Mouse (Mus musculus) heart, embryonic 14.5 days (tissue): ENCODE results near the gene Mylk3. TPM values are rescaled to one million over a fixed set of nuclear protein-coding genes. Genes with fewer than 3 reads are reported as not detected.

Experiments used
- ATAC-seq: fragments of 200-750 bp; cut with Nextera tagmentation; 2 replicates; pipeline ENCODE4 v1.8.0; 2017; ENCODE audit warnings: low read depth, moderate TSS enrichment; ENCODE audit not compliant: insufficient number of reproducible peaks, insufficient read depth, low FRiP score
- H3K27ac ChIP-seq, 2 experiments: fragments of 200-500 bp in 1 of 2; fragments of 300-500 bp in 1 of 2; sonication (generic) in 1 of 2; replicated peaks in 1 of 2; 2 replicates each; pipeline ENCODE4 v1.5.1; 2012 to 2014; ENCODE audit warnings: low read depth in 2 of 2, low read length in 2 of 2, control low read depth in 1 of 2, mild to moderate bottlenecking in 1 of 2, mixed read lengths in 1 of 2; ENCODE audit not compliant: control insufficient read depth in 1 of 2, insufficient read depth in 1 of 2
- H3K27me3 ChIP-seq: fragments of 300-500 bp; sonication (generic); 2 replicates; pipeline ENCODE4 v1.6.1; 2014; ENCODE audit warnings: mild to moderate bottlenecking, low read length, control low read depth; ENCODE audit not compliant: control insufficient read depth, insufficient read depth
- H3K36me3 ChIP-seq: fragments of 300-500 bp; sonication (generic); 2 replicates; pipeline ENCODE4 v1.6.1; 2014; ENCODE audit warnings: mild to moderate bottlenecking, control low read depth, low read length, mixed read lengths; ENCODE audit not compliant: control insufficient read depth, insufficient read depth
- H3K4me1 ChIP-seq, 2 experiments: fragments of 200-500 bp in 1 of 2; fragments of 300-500 bp in 1 of 2; sonication (generic) in 1 of 2; 2 replicates each; pipeline ENCODE4 v1.6.1; 2012 to 2014; ENCODE audit warnings: low read length in 2 of 2, control low read depth in 1 of 2, mixed read lengths in 1 of 2; ENCODE audit not compliant: control insufficient read depth in 2 of 2, insufficient read depth in 2 of 2
- H3K4me2 ChIP-seq: fragments of 300-500 bp; sonication (generic); 2 replicates; pipeline ENCODE4 v1.6.1; 2014; ENCODE audit warnings: mild to moderate bottlenecking, low read length
- H3K4me3 ChIP-seq, 2 experiments: fragments of 200-500 bp in 1 of 2; fragments of 300-500 bp in 1 of 2; sonication (generic) in 1 of 2; 2 replicates each; pipeline ENCODE4 v1.5.1; 2012 to 2014; ENCODE audit warnings: low read length in 2 of 2, mild to moderate bottlenecking in 2 of 2, control low read depth in 1 of 2, low read depth in 1 of 2, moderate library complexity in 1 of 2; ENCODE audit not compliant: control insufficient read depth in 1 of 2, insufficient read depth in 1 of 2
- H3K9ac ChIP-seq: fragments of 300-500 bp; sonication (generic); 2 replicates; pipeline ENCODE4 v1.6.1; 2014; ENCODE audit warnings: mild to moderate bottlenecking, low read length
- H3K9me3 ChIP-seq: fragments of 300-500 bp; sonication (generic); 2 replicates; pipeline ENCODE4 v1.6.1; 2016; ENCODE audit warnings: low read length, control low read depth; ENCODE audit not compliant: control insufficient read depth
- whole genome bisulfite sequencing: fragments of 180-500 bp; shearing (Covaris S2); extraction: QIAGEN DNeasy Blood & Tissue Kit; methylation state at CpG from one replicate; pipeline ENCODE4 v1.1.7; 2014; 5-methylcytosine and 5-hydroxymethylcytosine counted together
- polyA plus RNA-seq: library from polyadenylated mRNA; unstranded; fragments of >200 nt; fragmentation: Nextera tagmentation; extraction: Ambion mirVana; gene quantifications from 2 replicates; pipeline ENCODE4 v1.2.1, GENCODE M21; 2014

Gene Mylk3
- 244 and 271 TPM in 2 replicates for polyA plus RNA-seq

- 46% methylated on average over 6 of the region's 6 CpGs for WGBS
- Histone ChIP-seq H3K9ac (no peak within 1 kb of the TSS), H3K27me3 (no peaks in the 10 kb centered on the region), H3K4me1 (peaks cover 17 to 23% of the 10 kb centered on the region in 2 experiments), H3K4me3 (no peak within 1 kb of the TSS), H3K4me2 (peak within 1 kb of the TSS; percentile 21), H3K36me3 (no peaks in the 10 kb centered on the region), H3K27ac (peak within 1 kb of the TSS in 1 of 2 experiments; percentile 46; a peak in 1 of 4 replicates), H3K9me3 (no peaks in the 10 kb centered on the region)
- peak; percentile 89; the same call in 1 of the 2 replicates for ATAC-seq
Measured at GRCm38 (mm10) chr8:85386205-85386604, at the start of gene Mylk3. Gene Mylk3, minus strand, starts transcription at chr8:85386345.

DNA sequence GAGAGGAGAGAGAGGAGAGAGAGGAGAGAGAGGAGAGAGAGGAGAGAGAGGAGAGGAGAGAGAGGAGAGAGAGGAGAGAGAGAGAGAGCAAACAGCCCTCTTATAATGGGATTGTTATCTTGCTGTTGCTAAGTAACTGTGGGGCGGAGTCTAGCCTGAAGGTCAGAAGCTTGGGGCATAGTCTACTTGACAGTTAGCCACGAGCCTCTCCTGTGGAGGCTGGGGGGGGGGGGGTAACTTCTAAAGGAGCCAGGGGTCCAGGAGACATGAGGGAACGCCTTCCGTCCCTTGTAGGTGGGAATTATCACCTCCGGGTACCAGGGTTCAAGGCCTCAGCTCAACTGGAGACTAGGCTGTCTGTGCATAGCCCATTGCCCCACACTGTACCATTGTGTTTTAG is 49.6 kb upstream of the Mylk3 start:
- 38% methylated on average over 4 of the region's 5 CpGs for WGBS
- Histone ChIP-seq H3K9me3 (no peaks in the 10 kb centered on the region), H3K9ac (no peak overlapping the region), H3K27ac (no peak overlapping the region), H3K4me1 (peaks cover 2% of the 10 kb centered on the region in 2 experiments; a peak in 3 of 4 replicates), H3K4me2 (no peak overlapping the region), H3K27me3 (no peaks in the 10 kb centered on the region), H3K4me3 (no peak overlapping the region), H3K36me3 (no peaks in the 10 kb centered on the region)
- ATAC-seq = no peak

GRCm38 (mm10) chr8:85434817-85435216 is 48.7 kb upstream of the Mylk3 start:
- H3K9me3 ChIP-seq = no peaks in the 10 kb centered on the region
- H3K27me3 ChIP-seq = no peaks in the 10 kb centered on the region
- H3K4me1 ChIP-seq = peaks cover 3 to 7% of the 10 kb centered on the region in 2 experiments
- 74% methylated on average over 12 of the region's 12 CpGs for WGBS
- H3K4me2 ChIP-seq = no peak overlapping the region
- no peak overlapping the region for H3K4me3 ChIP-seq
- no peak overlapping the region for H3K9ac ChIP-seq
- ATAC-seq = no peak
- H3K27ac ChIP-seq = no peak overlapping the region
- no peaks in the 10 kb centered on the region for H3K36me3 ChIP-seq

GRCm38 (mm10) chr8:85433017-85433393 is 46.9 kb upstream of the Mylk3 start:
- H3K4me3 ChIP-seq = peak overlapping the region; percentile 91 to 99
- H3K27ac ChIP-seq = peak overlapping the region in 1 of 2 experiments; percentile 98; a peak in 3 of 4 replicates
- WGBS = 3% methylated on average over 6 of the region's 6 CpGs
- no peaks in the 10 kb centered on the region for H3K9me3 ChIP-seq
- peaks cover 3 to 20% of the 10 kb centered on the region in 2 experiments for H3K4me1 ChIP-seq
- no peaks in the 10 kb centered on the region for H3K36me3 ChIP-seq
- peak overlapping the region; percentile 60 for H3K9ac ChIP-seq
- H3K4me2 ChIP-seq = peak overlapping the region; percentile 61
- ATAC-seq = peak; percentile 10; the same call in 1 of the 2 replicates
- H3K27me3 ChIP-seq = no peaks in the 10 kb centered on the region

DNA sequence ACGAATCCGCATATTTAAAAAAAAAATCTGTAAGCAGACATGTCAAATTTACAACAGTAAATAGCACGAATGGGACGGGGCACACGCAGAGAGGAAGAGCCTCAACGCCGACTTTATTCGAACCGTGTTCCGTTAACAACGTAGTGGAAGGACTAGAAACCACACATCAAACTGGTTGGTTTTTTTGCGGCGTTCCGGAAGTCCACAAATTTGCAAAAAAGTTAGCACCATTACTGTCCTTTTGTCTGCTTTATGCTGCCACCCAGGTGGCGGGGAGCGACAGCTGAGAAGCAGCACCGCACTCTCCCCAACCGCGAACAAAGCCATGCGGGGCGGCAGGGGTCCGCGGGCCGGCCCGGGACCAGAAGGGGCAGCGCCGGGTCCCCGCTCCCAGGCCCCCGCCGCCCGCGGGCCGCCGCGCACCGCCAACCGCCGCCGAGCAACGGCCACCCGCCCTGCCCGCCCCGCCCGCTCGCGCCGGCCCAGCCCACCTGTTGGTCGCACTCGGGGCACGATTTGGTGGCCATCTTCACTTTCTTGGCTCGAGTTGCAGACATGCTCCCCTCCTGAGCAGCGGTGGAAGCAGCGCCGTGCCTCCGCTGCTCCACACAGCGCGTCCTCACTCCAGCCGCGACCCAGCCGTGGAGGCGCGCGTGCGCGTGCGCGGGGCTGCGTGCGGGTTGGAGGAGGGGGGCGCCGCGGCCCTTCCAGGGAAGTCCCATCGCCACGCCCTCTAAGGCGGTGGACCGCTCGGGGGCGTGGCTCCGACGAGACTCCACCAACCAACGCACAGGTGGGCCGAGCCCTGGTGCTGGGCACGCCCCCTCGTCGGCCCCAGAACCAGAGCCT is 46.2 kb upstream of the Mylk3 start, which contains the start of gene 4921524J17Rik:
TSS of gene 4921524J17Rik (minus strand) at position 666 of the 849 bp plus-strand sequence.
- H3K36me3 ChIP-seq = no peaks in the 10 kb centered on the region
- H3K4me2 ChIP-seq = peak within 1 kb of the TSS; percentile 68
- peaks cover 6 to 26% of the 10 kb centered on the region in 2 experiments for H3K4me1 ChIP-seq
- H3K9me3 ChIP-seq = no peaks in the 10 kb centered on the region
- H3K9ac ChIP-seq = peak within 1 kb of the TSS; percentile 99
- peak within 1 kb of the TSS; percentile 91 to 99 for H3K4me3 ChIP-seq
- WGBS = under 1% methylated on average over 72 of the region's 85 CpGs
- peak; percentile 99 for ATAC-seq
- no peaks in the 10 kb centered on the region for H3K27me3 ChIP-seq
- H3K27ac ChIP-seq = peak within 1 kb of the TSS; percentile 98

GRCm38 (mm10) chr8:85431281-85432167 is 45.4 kb upstream of the Mylk3 start:
- Histone ChIP-seq H3K36me3 (0 out of 2 replicates have a peak, but pooled peaks cover under 1% of the 10 kb centered on the region), H3K9ac (peak overlapping the region; percentile 99), H3K4me2 (peak overlapping the region; percentile 68), H3K27me3 (no peaks in the 10 kb centered on the region), H3K4me1 (peaks cover 6 to 35% of the 10 kb centered on the region in 2 experiments), H3K9me3 (no peaks in the 10 kb centered on the region), H3K27ac (peak overlapping the region; percentile 66 to 98), H3K4me3 (peak overlapping the region; percentile 91 to 99)
- 5% methylated on average over 10 of the region's 10 CpGs for WGBS
- no peak for ATAC-seq

GRCm38 (mm10) chr8:85430801-85431200 is 44.7 kb upstream of the Mylk3 start:
- whole genome bisulfite sequencing = 16% methylated on average over 3 of the region's 3 CpGs
- H3K4me3 ChIP-seq = peak overlapping the region; percentile 46 to 91
- peak overlapping the region; percentile 99 for H3K9ac ChIP-seq
- H3K9me3 ChIP-seq = no peaks in the 10 kb centered on the region
- H3K27me3 ChIP-seq = no peaks in the 10 kb centered on the region
- H3K4me1 ChIP-seq = peaks cover 7 to 42% of the 10 kb centered on the region in 2 experiments
- H3K27ac ChIP-seq = peak overlapping the region; percentile 87 to 98
- H3K4me2 ChIP-seq = peak overlapping the region; percentile 68
- peaks cover 8% of the 10 kb centered on the region for H3K36me3 ChIP-seq
- ATAC-seq = no peak
